Mouse (Mus musculus) gastrocnemius, postnatal 4 days (tissue): ENCODE data around the gene Zmym2. TPM values are rescaled to one million over a fixed set of nuclear protein-coding genes. Genes with fewer than 3 reads are reported as not detected.

Experiments
- DNase-seq, 2 experiments: peaks; one replicate each; pipeline ENCODE4 v3.0.0; 2021 to 2022; ENCODE audit warnings: low spot score in 2 of 2, mixed read lengths in 2 of 2
- total RNA-seq, 2 experiments: library from RNA; stranded (reverse); gene quantifications; 2 replicates each; pipeline ENCODE4 v1.2.3; 2021

Zmym2 gene
- total RNA-seq, 2 experiments from 2014 or later = 43.5 to 57.0 TPM

- DNase-seq = no peak
Measured at GRCm38 (mm10) chr14:56905696-56906095, 19.2 kb downstream of the Zmym2 start.

- no peak for DNase-seq
Measured at GRCm38 (mm10) chr14:56918532-56918931, 32.1 kb downstream of the Zmym2 start.

- DNase-seq = no peak
Measured at GRCm38 (mm10) chr14:56935481-56935880, 49.0 kb downstream of the Zmym2 start.

DNA sequence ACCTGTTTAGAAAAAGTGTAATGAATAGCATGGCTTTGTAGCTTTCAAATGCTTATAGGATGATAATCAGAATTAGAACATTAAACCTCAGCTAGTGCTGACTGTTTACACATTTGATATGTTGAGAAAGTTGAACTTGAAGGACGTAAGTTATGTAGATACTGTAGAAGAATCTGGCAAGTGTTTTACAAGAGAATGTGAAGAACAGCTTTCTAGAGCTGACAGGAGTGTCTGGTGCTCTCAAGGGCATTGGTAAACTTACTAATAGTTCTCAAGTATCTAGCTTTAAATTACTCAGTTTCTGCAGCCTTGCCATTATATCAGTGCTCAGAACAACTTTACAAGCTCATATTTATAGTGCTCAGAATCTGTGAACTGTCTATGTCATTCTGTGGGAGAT is 53.5 kb downstream of the Zmym2 start:
- no peak for DNase-seq

GRCm38 (mm10) chr14:56952928-56953327 is 66.5 kb downstream of the Zmym2 start:
- no peak for DNase-seq

DNA sequence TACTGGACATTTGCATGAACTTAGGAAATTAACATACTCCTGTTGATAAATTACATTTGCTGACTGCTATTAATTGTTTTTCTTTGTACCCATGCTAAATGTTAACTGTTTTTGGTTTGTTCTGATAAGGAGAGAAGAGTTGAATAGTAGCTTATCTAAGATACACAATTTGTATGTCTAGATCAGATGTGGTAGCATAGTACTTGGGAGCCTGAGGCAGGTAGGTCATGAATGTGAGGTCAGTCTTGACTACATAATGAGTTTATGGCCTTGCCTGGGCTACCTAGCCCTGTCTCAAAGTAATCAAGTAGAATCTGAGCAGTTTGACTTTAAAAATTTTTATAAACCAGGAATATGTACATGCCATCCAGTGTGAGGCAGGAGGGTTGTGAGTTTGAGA is 67.9 kb downstream of the Zmym2 start:
- DNase-seq = no peak

DNA sequence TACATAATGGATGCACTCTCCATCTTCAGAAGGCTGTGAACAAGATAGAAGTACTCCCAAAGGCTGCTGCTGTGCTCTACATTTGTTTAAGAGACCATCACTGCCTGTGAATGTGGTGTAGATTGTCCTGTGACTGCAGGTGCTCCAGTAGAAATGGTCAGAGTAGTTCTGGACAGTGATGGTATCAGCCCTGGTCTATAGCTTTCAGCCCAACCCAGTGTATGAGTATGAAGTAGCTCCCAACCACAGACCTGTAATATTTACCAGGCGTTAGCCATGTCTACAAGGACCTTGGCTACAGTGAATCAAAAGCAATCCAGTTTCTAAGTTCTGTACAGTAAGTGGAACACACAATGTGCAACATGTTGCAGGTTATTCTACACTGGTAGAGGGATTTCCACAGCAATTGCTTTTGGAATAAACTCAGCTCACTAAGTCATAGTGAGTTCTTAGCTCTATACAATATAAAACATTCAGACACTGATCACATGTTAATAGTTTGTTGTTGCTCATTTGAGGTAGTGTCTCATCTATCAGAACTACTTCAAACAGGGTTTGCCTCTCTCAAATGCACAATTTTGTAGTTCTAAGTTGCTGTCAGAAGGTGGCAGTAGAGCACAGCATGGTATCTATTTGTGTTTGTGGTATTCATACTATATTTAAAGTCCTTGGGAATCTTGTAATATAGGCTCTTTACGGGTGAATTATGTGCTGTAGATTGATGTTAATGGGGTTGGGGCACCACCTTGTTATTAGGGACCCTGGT is 77.7 kb downstream of the Zmym2 start:
- no peak for DNase-seq

- no peak for DNase-seq
Measured at GRCm38 (mm10) chr14:56969653-56970052, 83.2 kb downstream of the Zmym2 start.

- DNase-seq = no peak
Measured at GRCm38 (mm10) chr14:56970160-56970559, 83.7 kb downstream of the Zmym2 start.

- no peak for DNase-seq
Measured at GRCm38 (mm10) chr14:56978045-56978655, 91.7 kb downstream of the Zmym2 start.

- DNase-seq = no peak
Measured at GRCm38 (mm10) chr14:56988621-56989020, 102.2 kb downstream of the Zmym2 start.

Other genes with a start within 250 kb of the Zmym2 start
- 10 to 100 TPM; 16.4 to 23.3 TPM for gene Mphosph8, start 218.4 kb upstream of the Zmym2 start, total RNA-seq
- gene Pspc1, start 108.3 kb upstream of the Zmym2 start, total RNA-seq = 10 to 100 TPM; 28.8 to 29.3 TPM
- gene Zmym5, start 74.9 kb upstream of the Zmym2 start, total RNA-seq = 10 to 100 TPM; 24.5 to 27.5 TPM
- 10 to 100 TPM; 21.4 to 29.0 TPM for gene Gja3, start 171.4 kb downstream of the Zmym2 start, total RNA-seq
- gene Gjb2, start 218.0 kb downstream of the Zmym2 start, total RNA-seq = 1 to 10 TPM; 1.2 to 1.6 TPM
- not detected for gene Gm4491, start 229.2 kb downstream of the Zmym2 start, total RNA-seq
- gene Gjb6, start 247.0 kb downstream of the Zmym2 start, total RNA-seq = not detected